Mouse (Mus musculus) pancreas, adult 10 weeks (tissue): ENCODE results near the gene Taf10. TPM values are rescaled to one million over a fixed set of nuclear protein-coding genes. Genes with fewer than 3 reads are reported as not detected.

ENCODE experiments used
- polyA plus RNA-seq: library from polyadenylated mRNA; stranded (reverse); fragments of 350-450 nt; fragmentation: Illumina TruSeq; extraction: RNeasy Lipid Tissue Mini Kit (QIAGEN cat#74804); gene quantifications from one replicate; pipeline ENCODE4 v1.2.3, GENCODE M21; 2015; ENCODE audit warnings: low read depth, low replicate concordance; ENCODE audit not compliant: insufficient read depth

Gene Taf10
- 48.7 TPM for polyA plus RNA-seq

GRCm38 (mm10) chr7:105743926-105744590 lies at the start of gene Taf10:
Taf10 (minus strand) TSS chr7:105744361.

GRCm38 (mm10) chr7:105787285-105788140 lies 43.4 kb upstream of the Taf10 start, which contains the start of gene Dchs1:
Dchs1 (minus strand) TSS chr7:105787654.

GRCm38 (mm10) chr7:105751491-105752433 lies 7.6 kb upstream of the Taf10 start, which contains the start of gene Tpp1:
Tpp1 (minus strand) TSS chr7:105752235.

GRCm38 (mm10) chr7:105736911-105737521 lies 7.1 kb downstream of the Taf10 start, which contains the start of gene Rrp8:
Rrp8 (minus strand) TSS chr7:105737385.

GRCm38 (mm10) chr7:105736264-105736901 lies 7.8 kb downstream of the Taf10 start, which contains the start of gene Ilk:
Ilk (plus strand) TSS chr7:105736592.

Other genes starting within 250 kb of the Taf10 start
- 10.9 TPM for gene Smpd1, start 190.0 kb downstream of the Taf10 start, polyA plus RNA-seq
- 3.9 TPM for gene Apbb1, start 162.7 kb downstream of the Taf10 start, polyA plus RNA-seq
- gene Hpx, start 144.2 kb downstream of the Taf10 start, polyA plus RNA-seq = not detected
- gene Trim3, start 110.8 kb downstream of the Taf10 start, polyA plus RNA-seq = 22.4 TPM
- 41.8 TPM for gene Timm10b, start 104.3 kb downstream of the Taf10 start, polyA plus RNA-seq
- gene Arfip2, start 103.9 kb downstream of the Taf10 start, polyA plus RNA-seq = 22.3 TPM
- gene Gm45799, start 103.8 kb downstream of the Taf10 start, polyA plus RNA-seq = 1.1 TPM
- gene Dnhd1, start 93.5 kb downstream of the Taf10 start, polyA plus RNA-seq = 3.7 TPM
- gene Ilk, start 7.8 kb downstream of the Taf10 start, polyA plus RNA-seq = 59.5 TPM
- gene Rrp8, start 7.0 kb downstream of the Taf10 start, polyA plus RNA-seq = 4.2 TPM
- 22.7 TPM for gene Tpp1, start 7.9 kb upstream of the Taf10 start, polyA plus RNA-seq
- gene Dchs1, start 43.3 kb upstream of the Taf10 start, polyA plus RNA-seq = 1.7 TPM
- gene Mrpl17, start 66.7 kb upstream of the Taf10 start, polyA plus RNA-seq = 40.2 TPM
- 4.0 TPM for gene Gm4070, start 209.6 kb upstream of the Taf10 start, polyA plus RNA-seq